Comparison of ENCODE assay signal across 7 mouse cellular contexts in the genomic region with DNA sequence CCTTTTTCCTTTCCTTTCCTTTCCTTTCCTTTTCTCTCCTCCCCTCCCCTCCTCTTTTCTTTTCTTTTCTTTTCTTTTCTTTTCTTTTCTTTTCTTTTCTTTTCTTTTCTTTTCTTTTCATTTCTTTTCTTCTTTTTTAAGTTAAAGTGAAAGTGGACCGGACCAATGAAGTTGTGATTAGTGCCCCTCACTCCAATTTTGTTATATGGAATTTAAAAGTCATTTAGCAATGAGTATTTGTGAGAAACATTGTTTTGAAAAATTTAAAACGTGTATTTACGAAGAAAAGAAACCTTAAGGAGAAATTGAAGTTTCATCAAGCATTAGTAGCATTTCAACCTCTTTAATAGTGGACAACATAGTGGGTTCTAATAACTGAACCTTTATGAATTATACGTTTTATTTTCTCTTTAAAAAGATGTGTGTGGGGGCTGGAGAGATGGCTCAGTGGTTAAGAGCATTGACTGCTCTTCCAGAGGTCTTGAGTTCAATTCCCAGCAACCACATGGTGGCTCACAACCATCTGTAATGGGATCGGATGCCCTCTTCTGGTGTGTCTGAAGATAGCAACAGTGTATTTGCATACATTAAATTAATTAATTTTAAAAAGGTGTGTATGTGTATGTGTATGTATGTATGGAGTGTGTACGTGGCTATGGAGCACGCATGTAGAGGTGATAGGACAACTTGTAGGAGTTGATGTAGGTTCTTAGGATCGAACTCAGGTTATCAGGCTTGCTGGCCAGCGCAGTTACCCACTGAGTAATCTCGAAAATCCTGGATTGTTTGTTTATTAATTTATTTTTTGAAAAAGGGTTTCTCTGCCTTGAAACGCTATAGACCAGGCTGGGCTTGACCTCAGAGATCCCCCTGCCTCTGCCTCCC. TPM values are rescaled to one million over a fixed set of nuclear protein-coding genes. Genes with fewer than 3 reads are reported as not detected.
DNase-seq lines count a peak whose midpoint lies in the region; ATAC-seq and TF ChIP-seq lines count a peak whose summit lies in the region.

No protein-coding gene starts in this region.

- no peaks in the 10 kb centered on the region for H3K9me3 ChIP-seq in embryonic facial prominence, embryonic 14.5 days (ENCODE audit: control insufficient read depth, low read length)
- H3K9me3 ChIP-seq in intestine, embryonic 16.5 days (ENCODE audit: control insufficient read depth, low read length) = no peaks in the 10 kb centered on the region
- H3K9me3 ChIP-seq in neural tube, embryonic 14.5 days (ENCODE audit: control insufficient read depth, low read length) = no peaks in the 10 kb centered on the region

- H3K4me3 ChIP-seq in left cerebral cortex, adult 2 months = peak overlapping the region; percentile 99
- H3K4me3 ChIP-seq in embryonic facial prominence, embryonic 14.5 days (ENCODE audit: low read depth, low read length) = peak overlapping the region; percentile 93
- peak overlapping the region; percentile 99 for H3K4me3 ChIP-seq in intestine, embryonic 16.5 days (ENCODE audit: low read length)
- peak overlapping the region; percentile 95 for H3K4me3 ChIP-seq in neural tube, embryonic 14.5 days (ENCODE audit: low read depth, low read length)

- H3K27ac ChIP-seq in left cerebral cortex, adult 2 months = no peak overlapping the region
- H3K27ac ChIP-seq in embryonic facial prominence, embryonic 14.5 days (replicated peaks; ENCODE audit: low read depth, low read length) = peak overlapping the region; percentile 97; the same call in 1 of the 2 replicates
- no peak overlapping the region for H3K27ac ChIP-seq in intestine, embryonic 16.5 days (ENCODE audit: low read length)
- H3K27ac ChIP-seq in neural tube, embryonic 14.5 days (ENCODE audit: low read depth, low read length) = no peak overlapping the region

- WGBS in embryonic facial prominence, embryonic 14.5 days = 66% methylated on average over 11 of the region's 11 CpGs
- WGBS in intestine, embryonic 16.5 days = 65% methylated on average over 11 of the region's 11 CpGs
- 70% methylated on average over 11 of the region's 11 CpGs for WGBS in neural tube, embryonic 14.5 days

- peak; percentile 4; the same call in 1 of the 2 replicates for TF ChIP-seq CTCF in left cerebral cortex, adult 2 months (IDR thresholded peaks at IDR 0.05)

- 0 out of 2 replicates have a peak, but pooled peaks cover 7% of the 10 kb centered on the region for H3K36me3 ChIP-seq in embryonic facial prominence, embryonic 14.5 days (ENCODE audit: control insufficient read depth, insufficient read depth, low read length)
- H3K36me3 ChIP-seq in intestine, embryonic 16.5 days (ENCODE audit: control insufficient read depth, insufficient read depth, low read length) = no peaks in the 10 kb centered on the region
- no peaks in the 10 kb centered on the region for H3K36me3 ChIP-seq in neural tube, embryonic 14.5 days (ENCODE audit: control insufficient read depth, insufficient read depth, low read length)

- intact Hi-C loops in left cerebral cortex, adult 2 months (cut with DNase I) = loop anchor here (2.0 to 5.0 kb wide), 5 partner anchors 63 to 804 kb away; a partner anchor contains a TSS
- intact Hi-C loops in left cerebral cortex, postnatal 14 days (cut with DNase I) = loop anchor here (5.0 kb wide), 1 partner anchor 144 kb away; a partner anchor contains a TSS

- H3K4me2 ChIP-seq in embryonic facial prominence, embryonic 14.5 days (ENCODE audit: low read depth, low read length) = peak overlapping the region; percentile 63
- H3K4me2 ChIP-seq in intestine, embryonic 16.5 days (ENCODE audit: low read depth, low read length) = peak overlapping the region; percentile 48
- peak overlapping the region; percentile 46 for H3K4me2 ChIP-seq in neural tube, embryonic 14.5 days (ENCODE audit: low read depth, low read length)

- ATAC-seq in embryonic facial prominence, embryonic 14.5 days (ENCODE audit: low read depth) = no peak
- no peak for ATAC-seq in intestine, embryonic 16.5 days
- no peak for ATAC-seq in neural tube, embryonic 14.5 days (ENCODE audit: low read depth)
- ATAC-seq in frontal cortex, adult (ENCODE audit: low TSS enrichment) = no peak

- no peaks in the 10 kb centered on the region for H3K27me3 ChIP-seq in embryonic facial prominence, embryonic 14.5 days (replicated peaks; ENCODE audit: control insufficient read depth, insufficient read depth, low read length)
- no peaks in the 10 kb centered on the region for H3K27me3 ChIP-seq in intestine, embryonic 16.5 days (replicated peaks; ENCODE audit: control insufficient read depth, insufficient read depth, low read length)
- no peaks in the 10 kb centered on the region; the same call in 1 of the 2 replicates for H3K27me3 ChIP-seq in neural tube, embryonic 14.5 days (ENCODE audit: control insufficient read depth, insufficient read depth, low read length)

- no peak for DNase-seq in left cerebral cortex, adult 2 months (ENCODE audit: extremely low spot score in 1 of 2, low spot score in 2 of 2)
- no peak for DNase-seq in left cerebral cortex, postnatal 14 days (ENCODE audit: low spot score in 2 of 2)
- no peak for DNase-seq in embryonic facial prominence, embryonic 14.5 days (ENCODE audit: low spot score)
- DNase-seq in gastrocnemius, postnatal 25 days = no peak

- H3K4me1 ChIP-seq in embryonic facial prominence, embryonic 14.5 days (ENCODE audit: control insufficient read depth, insufficient read depth, low read length) = peaks cover 6% of the 10 kb centered on the region; the same call in 1 of the 2 replicates
- peaks cover 9% of the 10 kb centered on the region; the same call in 1 of the 2 replicates for H3K4me1 ChIP-seq in intestine, embryonic 16.5 days (ENCODE audit: control insufficient read depth, insufficient read depth, low read length)
- peaks cover 3% of the 10 kb centered on the region; the same call in 1 of the 2 replicates for H3K4me1 ChIP-seq in neural tube, embryonic 14.5 days (ENCODE audit: control insufficient read depth, insufficient read depth, low read length)

- H3K9ac ChIP-seq in embryonic facial prominence, embryonic 14.5 days (ENCODE audit: low read depth, low read length) = peak overlapping the region; percentile 94
- H3K9ac ChIP-seq in intestine, embryonic 16.5 days (ENCODE audit: low read depth, low read length) = no peak overlapping the region; the same call in 1 of the 2 replicates
- H3K9ac ChIP-seq in neural tube, embryonic 14.5 days (replicated peaks; ENCODE audit: low read depth, low read length) = no peak overlapping the region; the same call in 1 of the 2 replicates

RNA-seq across cellular contexts. Expression of a gene that starts 1.5 kb away (rescaled TPM):
- 10 to 100 TPM; 31.3 to 33.3 TPM for total RNA-seq in left cerebral cortex, adult 2 months (2021)
- 10 to 100 TPM; 26.3 to 29.7 TPM for total RNA-seq in left cerebral cortex, postnatal 14 days (2021)
- 13.4 and 13.7 TPM in 2 replicates for polyA plus RNA-seq in embryonic facial prominence, embryonic 14.5 days (2014; fragmentation: Nextera tagmentation; extraction: Ambion mirVana)
- polyA plus RNA-seq in intestine, embryonic 16.5 days (2015; fragmentation: Nextera tagmentation; extraction: Ambion mirVana) = 14.4 and 17.8 TPM in 2 replicates
- polyA plus RNA-seq in neural tube, embryonic 14.5 days (2014; fragmentation: Nextera tagmentation; extraction: Ambion mirVana) = 14.7 and 15.3 TPM in 2 replicates
- 10 to 100 TPM; 12.5 to 12.9 TPM for total RNA-seq in gastrocnemius, postnatal 25 days (2021)
